Mouse (Mus musculus) adrenal gland, postnatal 10 days (tissue): ENCODE data around the gene Kifc5b. TPM values are rescaled to one million over a fixed set of nuclear protein-coding genes. Genes with fewer than 3 reads are reported as not detected.
"Not testable (repeated sequence)": the region's sequence is repeated elsewhere in the genome, so short reads cannot be mapped to it uniquely, and the experiment has no call there.

ENCODE experiments used
- DNase-seq: peaks from one replicate; pipeline ENCODE4 v3.0.0; 2021; ENCODE audit warnings: mixed read lengths
- microRNA-seq: library from miRNA; unstranded; fragments of <30 nt; microRNA quantifications from one replicate; pipeline ENCODE4 v1.2.0, GENCODE M21; 2021
- total RNA-seq, 2 experiments: library from RNA; stranded (reverse); gene quantifications; 2 replicates each; pipeline ENCODE4 v1.2.3; 2021

Gene Kifc5b
- total RNA-seq, 2 experiments from 2014 or later = 4.5 to 6.2 TPM

GRCm38 (mm10) chr17:26972107-26972506 is 55.2 kb downstream of the Kifc5b start:
- no peak for DNase-seq

- DNase-seq = peak; percentile 98
Observed at GRCm38 (mm10) chr17:26972703-26973574, 56.0 kb downstream of the Kifc5b start, which contains the start of gene Zbtb9. Zbtb9 (plus strand) TSS chr17:26973167.

GRCm38 (mm10) chr17:26974547-26974946 is 57.7 kb downstream of the Kifc5b start:
- DNase-seq = no peak

DNA sequence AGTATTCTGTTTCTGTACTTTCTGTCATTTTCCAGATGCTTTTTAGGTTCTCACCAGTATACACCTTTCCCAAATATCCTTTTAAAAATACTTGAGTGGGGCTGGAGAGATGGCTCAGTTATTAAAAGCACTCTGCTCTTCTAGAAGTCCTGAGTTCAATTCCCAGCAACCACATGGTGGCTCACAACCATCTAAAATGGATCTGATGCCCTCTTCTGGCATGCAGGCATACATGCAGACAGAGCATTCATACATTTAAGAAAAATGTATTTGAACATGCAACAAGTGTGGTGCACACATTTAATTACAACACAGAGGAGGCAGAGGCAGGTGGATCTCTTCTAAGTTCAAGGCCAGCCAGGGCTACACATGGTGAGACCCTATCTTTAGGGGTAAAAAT is 58.5 kb downstream of the Kifc5b start:
- DNase-seq = no peak

DNA sequence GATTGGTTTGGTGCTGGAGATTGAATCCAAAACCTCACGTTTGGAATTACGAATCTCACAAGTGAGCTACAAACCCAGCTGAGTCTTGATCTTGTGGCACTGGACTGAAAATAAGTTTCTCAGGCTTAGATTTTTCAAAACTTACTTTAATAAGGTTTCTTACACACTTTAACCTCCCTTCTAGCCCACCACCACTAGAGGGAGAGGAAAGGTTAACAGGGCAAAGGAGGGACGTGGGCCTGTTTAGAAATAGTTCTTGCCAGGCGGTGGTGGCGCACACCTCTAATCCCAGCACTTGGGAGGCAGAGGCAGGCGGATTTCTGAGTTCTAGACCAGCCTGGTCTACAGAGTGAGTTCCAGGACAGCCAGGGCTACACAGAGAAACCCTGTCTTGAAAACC is 60.5 kb downstream of the Kifc5b start:
- DNase-seq = not testable (repeated sequence)

DNA sequence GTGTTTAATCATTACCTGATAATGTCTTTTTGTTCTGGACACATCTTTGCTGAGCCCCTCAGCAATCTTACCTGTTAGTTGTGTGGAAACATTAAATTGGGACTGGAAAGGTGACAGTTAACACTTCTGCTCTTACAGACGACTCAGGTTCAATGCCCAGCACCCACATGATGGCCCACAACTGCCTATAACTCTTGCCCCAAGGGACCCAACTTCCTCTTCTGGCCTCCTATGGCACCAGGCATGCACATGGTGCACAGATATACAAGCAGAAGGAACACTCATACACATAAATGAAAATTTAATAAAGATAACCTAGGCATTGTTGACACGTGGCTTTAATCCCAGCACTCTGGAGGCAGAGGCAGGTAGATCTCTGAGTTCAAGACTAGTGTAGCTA is 62.5 kb downstream of the Kifc5b start:
- DNase-seq = no peak

DNA sequence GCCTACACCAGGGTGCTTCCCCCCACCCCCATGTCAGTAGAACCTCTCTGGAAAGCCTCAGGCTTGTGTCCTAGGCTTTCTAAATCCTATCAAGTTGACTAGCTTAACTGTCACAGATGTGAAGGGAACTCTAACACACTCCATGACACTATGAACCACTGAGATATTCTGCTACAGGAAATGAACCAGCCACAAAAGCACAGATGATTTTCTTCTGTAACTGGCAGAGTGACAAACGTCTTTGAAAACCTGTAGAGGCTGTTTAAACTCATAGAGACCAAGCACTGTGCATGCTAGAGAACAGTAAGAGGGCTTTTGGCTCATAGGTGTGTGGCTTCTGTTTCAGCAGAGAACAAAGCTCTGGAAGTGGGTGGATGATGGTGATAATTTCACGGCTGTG is 64.2 kb downstream of the Kifc5b start:
- no peak for DNase-seq

Small RNA genes within 50 kb of the gene (microRNA-seq; reads per million reads assigned to microRNA genes)
- gene Gm27775 (not detected), gene Mir3083 (1.4 reads per million), gene Mir6968 (4.2 reads per million)

Other genes with a start within 250 kb of the Kifc5b start
- 10 to 100 TPM; 48.8 to 55.6 TPM for gene Crebrf, start 201.4 kb upstream of the Kifc5b start, total RNA-seq
- 10 to 100 TPM; 26.8 to 34.3 TPM for gene Bnip1, start 136.0 kb upstream of the Kifc5b start, total RNA-seq
- gene Nkx2-5, start 72.1 kb upstream of the Kifc5b start, total RNA-seq = not detected
- 10 to 100 TPM; 20.6 to 23.3 TPM for gene Phf1, start 16.0 kb downstream of the Kifc5b start, total RNA-seq
- gene Cuta, start 22.5 kb downstream of the Kifc5b start, total RNA-seq = 100 to 1,000 TPM; 119 to 134 TPM
- 10 to 100 TPM; 15.7 to 21.6 TPM for gene Syngap1, start 24.2 kb downstream of the Kifc5b start, total RNA-seq
- 1 to 10 TPM; 5.2 to 7.4 TPM for gene Zbtb9, start 56.1 kb downstream of the Kifc5b start, total RNA-seq
- gene Bak1, start 111.9 kb downstream of the Kifc5b start, total RNA-seq = 10 to 100 TPM; 35.4 to 42.4 TPM
- 1 to 10 TPM; 8.7 to 9.7 TPM for gene Itpr3, start 140.2 kb downstream of the Kifc5b start, total RNA-seq
- 100 to 1,000 TPM; 152 to 180 TPM for gene Uqcc2, start 216.8 kb downstream of the Kifc5b start, total RNA-seq